17 mouse cellular contexts compared by ENCODE assay signal in the genomic region with DNA sequence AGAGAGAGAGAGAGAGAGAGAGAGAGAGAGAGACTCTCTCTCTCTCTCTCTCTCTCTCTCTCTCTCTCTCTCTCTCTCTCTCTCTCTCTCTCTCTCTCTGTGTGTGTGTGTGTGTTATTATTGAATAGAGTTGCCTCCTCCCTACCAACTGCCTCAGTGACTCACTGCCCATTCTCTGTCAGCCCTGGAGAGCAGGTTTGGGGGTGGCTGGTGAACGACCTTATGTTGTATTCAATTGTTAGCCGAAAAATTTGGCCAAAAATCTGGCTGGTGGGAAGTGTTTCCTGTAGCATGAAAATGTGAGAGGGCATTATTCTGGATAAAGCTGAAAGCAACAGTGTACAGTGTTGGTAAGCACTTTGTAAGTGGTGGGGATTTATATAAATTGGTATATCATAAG. TPM values are rescaled to one million over a fixed set of nuclear protein-coding genes. Genes with fewer than 3 reads are reported as not detected.
"Had no signal": no experiment of that assay in that cellular context is flagged by ENCODE, and none has a peak within 500 bp of the region (broad histone marks: within the 10 kb centered on the region; RNA-seq: fewer than 3 reads in every experiment).

No protein-coding gene starts in this region.

- H3K27me3 ChIP-seq: kidney, embryonic 15.5 days; limb, embryonic 13.5 days; liver, embryonic 12.5 days; liver, embryonic 15.5 days; lung, embryonic 15.5 days had no signal

- DNase-seq: kidney, adult 8-10 months; kidney, postnatal 10 days; kidney, postnatal 36 days; liver; lung, adult 18-20 months; lung, postnatal 10 days; lung, postnatal 4 days; midbrain, embryonic 14.5 days; thymus, adult 2 months; thymus, postnatal 14 days had no signal

- H3K27ac ChIP-seq: kidney, embryonic 15.5 days; limb, embryonic 10.5 days; limb, embryonic 13.5 days; liver, embryonic 12.5 days; liver, embryonic 15.5 days; lung, embryonic 15.5 days had no signal

- H3K36me3 ChIP-seq: kidney, embryonic 15.5 days; limb, embryonic 10.5 days; limb, embryonic 13.5 days; liver, embryonic 12.5 days; liver, embryonic 15.5 days; lung, embryonic 15.5 days had no signal

- H3K4me3 ChIP-seq: kidney, embryonic 15.5 days; limb, embryonic 10.5 days; limb, embryonic 13.5 days; liver, embryonic 12.5 days; liver, embryonic 15.5 days; lung, embryonic 15.5 days had no signal

- H3K4me1 ChIP-seq: kidney, embryonic 15.5 days; limb, embryonic 10.5 days; limb, embryonic 13.5 days; liver, embryonic 12.5 days; liver, embryonic 15.5 days; lung, embryonic 15.5 days had no signal

RNA-seq across cellular contexts. Expression of a gene that starts 17.2 kb away (rescaled TPM):
- total RNA-seq: megakaryocyte-erythroid progenitor cell, adult 5-6 weeks had no signal
- polyA plus RNA-seq: liver, embryonic 12.5 days had no signal
